Mouse (Mus musculus) adrenal gland, adult (tissue): Measurements from ENCODE around the gene Tecrl.

Experiments
- DNase-seq, 2 experiments: peaks; one replicate each; pipeline ENCODE4 v3.0.0; 2022 to 2023; ENCODE audit warnings: low spot score in 1 of 2; ENCODE audit not compliant: inconsistent age in 2 of 2

The Tecrl gene

GRCm38 (mm10) chr5:83354846-83355561 lies at the start of gene Tecrl:
Gene Tecrl (minus strand): TSS chr5:83355195.
- peak in 1 of 2 experiments; percentile 9 for DNase-seq

- DNase-seq = no peak
Measured at GRCm38 (mm10) chr5:83385021-83385420, 30.0 kb upstream of the Tecrl start.

GRCm38 (mm10) chr5:83351615-83352014 lies 3.4 kb downstream of the Tecrl start:
- peak in 1 of 2 experiments; percentile 16 for DNase-seq

- peak in 1 of 2 experiments; percentile 8 for DNase-seq
Measured at GRCm38 (mm10) chr5:83339144-83339543, 15.9 kb downstream of the Tecrl start.

- no peak for DNase-seq
Measured at GRCm38 (mm10) chr5:83267148-83267776, 87.7 kb downstream of the Tecrl start.

- no peak for DNase-seq
Measured at GRCm38 (mm10) chr5:83260059-83260458, 94.9 kb downstream of the Tecrl start.

- DNase-seq = no peak
Measured at GRCm38 (mm10) chr5:83254141-83254540, 100.9 kb downstream of the Tecrl start.

GRCm38 (mm10) chr5:83238848-83239452 lies 116.0 kb downstream of the Tecrl start:
- no peak for DNase-seq
